Mouse (Mus musculus): ENCODE results near the gene Gal3st3. TPM values are rescaled to one million over a fixed set of nuclear protein-coding genes. Genes with fewer than 3 reads are reported as not detected.
"Not testable (repeated sequence)": the region's sequence is repeated elsewhere in the genome, so short reads cannot be mapped to it uniquely, and the experiment has no call there.

The Gal3st3 gene
- polyA plus RNA-seq, 1 experiment from 2014 or later: 10.3 TPM

DNA sequence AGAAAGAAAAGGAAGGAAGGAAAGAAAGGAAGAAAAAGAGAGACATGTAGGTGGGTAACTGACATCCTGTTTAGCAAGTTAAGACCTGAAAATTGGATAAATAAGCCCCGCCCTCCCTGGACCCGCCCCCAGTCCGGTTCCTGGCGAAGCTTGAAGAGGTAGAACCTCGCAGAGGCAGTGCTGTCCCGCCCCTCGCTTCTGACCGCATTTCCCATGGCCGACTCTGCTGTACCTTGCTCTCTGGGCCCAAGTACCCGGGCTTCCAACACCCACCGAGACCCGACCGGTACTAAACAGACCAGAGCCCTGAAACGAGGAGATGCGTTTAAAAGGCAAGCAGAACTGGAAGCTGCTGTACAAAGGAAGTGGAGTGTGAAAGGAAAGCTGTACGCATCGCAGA lies 25.7 kb downstream of the Gal3st3 start:
- Histone ChIP-seq H3K36me3 (replicated peaks) (no peaks in the 10 kb centered on the region), H3K9me3 (0 out of 2 replicates have a peak, but pooled peaks cover 3% of the 10 kb centered on the region), H3K4me3 (no peak overlapping the region), H3K27ac (no peak overlapping the region), H3K27me3 (ENCODE audit: poor library complexity, severe bottlenecking) (no peaks in the 10 kb centered on the region), H3K4me1 (0 out of 2 replicates have a peak, but pooled peaks cover 4% of the 10 kb centered on the region)
- 63% methylated on average over 17 of the region's 17 CpGs for WGBS
- DNase-seq (ENCODE audit: extremely low spot score, low spot score): no peak

DNA sequence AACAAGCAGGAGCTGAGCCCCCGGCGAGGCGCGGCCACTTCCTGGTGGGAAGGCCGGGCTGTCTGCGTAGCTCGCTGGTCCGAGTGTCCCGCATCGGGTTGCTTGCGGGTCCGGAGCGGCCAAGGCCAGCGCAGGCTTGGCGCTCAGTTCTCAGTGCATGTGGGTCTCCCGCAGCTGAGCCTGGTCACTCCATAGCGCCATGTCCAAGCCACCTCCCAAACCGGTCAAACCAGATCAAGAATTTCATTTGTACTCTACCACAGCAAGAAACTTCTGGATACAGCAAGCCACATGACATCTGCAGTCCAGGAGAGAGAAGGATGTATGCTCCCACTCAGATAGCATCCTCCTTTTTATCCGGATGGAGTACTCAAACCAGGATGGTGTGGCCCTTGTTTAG lies 29.8 kb downstream of the Gal3st3 start:
- Histone ChIP-seq H3K9me3 (no peaks in the 10 kb centered on the region), H3K4me1 (0 out of 2 replicates have a peak, but pooled peaks cover 4% of the 10 kb centered on the region), H3K4me3 (no peak overlapping the region), H3K27me3 (ENCODE audit: poor library complexity, severe bottlenecking) (no peaks in the 10 kb centered on the region), H3K36me3 (replicated peaks) (no peaks in the 10 kb centered on the region), H3K27ac (no peak overlapping the region)
- no peak for DNase-seq (ENCODE audit: extremely low spot score, low spot score)
- WGBS: 81% methylated on average over 19 of the region's 19 CpGs

DNA sequence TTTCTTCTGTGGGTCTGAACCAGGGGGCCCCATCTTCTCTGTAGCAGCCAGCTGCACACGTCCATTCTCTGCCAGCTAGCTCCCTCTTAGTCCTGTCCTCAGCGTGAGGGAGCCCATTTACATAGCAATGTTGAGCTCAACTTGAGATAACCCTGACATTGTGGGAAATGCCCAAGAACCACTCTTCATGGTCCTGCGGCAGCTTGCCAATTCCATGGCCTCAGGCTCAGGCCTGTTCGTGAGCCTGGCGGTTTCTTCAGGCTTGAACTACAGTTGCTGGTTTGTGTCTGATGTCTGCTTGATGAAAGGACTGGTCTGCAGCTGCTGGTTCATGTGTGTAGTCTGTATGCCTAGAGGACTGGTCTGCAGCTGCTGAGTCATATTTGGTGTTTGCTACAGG lies 36.6 kb downstream of the Gal3st3 start:
- no peaks in the 10 kb centered on the region for H3K9me3 ChIP-seq
- H3K27me3 ChIP-seq (ENCODE audit: poor library complexity, severe bottlenecking): no peaks in the 10 kb centered on the region
- no peak overlapping the region for H3K4me3 ChIP-seq
- no peak overlapping the region for H3K27ac ChIP-seq
- peaks cover 4% of the 10 kb centered on the region; the same call in 1 of the 2 replicates for H3K4me1 ChIP-seq
- no peak for DNase-seq (ENCODE audit: extremely low spot score, low spot score)
- no peaks in the 10 kb centered on the region for H3K36me3 ChIP-seq (replicated peaks)
- WGBS: 90% methylated on average over 5 of the region's 5 CpGs

DNA sequence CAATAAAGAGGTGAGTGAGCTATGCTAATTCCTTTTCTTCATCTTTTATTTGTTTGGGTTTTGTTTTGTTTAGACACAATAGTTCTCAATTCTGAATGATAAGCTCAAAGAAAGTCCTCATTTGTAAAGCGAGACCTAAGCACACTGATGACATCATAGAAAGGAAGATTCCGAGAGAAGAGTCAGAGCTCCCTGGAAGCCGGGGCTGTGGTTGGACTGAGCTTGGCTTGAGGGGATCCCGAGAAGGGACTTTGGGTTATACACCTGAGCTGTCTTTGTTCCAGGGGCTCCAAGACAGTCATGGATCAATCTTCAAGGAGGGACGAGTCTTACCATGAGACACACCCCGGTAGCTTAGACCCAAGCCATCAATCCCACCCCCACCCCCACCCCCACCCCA lies 37.3 kb downstream of the Gal3st3 start, which contains the start of gene Catsper1:
Gene Catsper1, plus strand, starts transcription at position 301 of the 400 bp plus-strand sequence.
- no peak within 1 kb of the TSS for H3K4me3 ChIP-seq
- WGBS: 91% methylated on average over 6 of the region's 6 CpGs
- H3K36me3 ChIP-seq (replicated peaks): no peaks in the 10 kb centered on the region
- no peaks in the 10 kb centered on the region for H3K9me3 ChIP-seq
- H3K27me3 ChIP-seq (ENCODE audit: poor library complexity, severe bottlenecking): no peaks in the 10 kb centered on the region
- no peak within 1 kb of the TSS for H3K27ac ChIP-seq
- DNase-seq (ENCODE audit: extremely low spot score, low spot score): no peak
- H3K4me1 ChIP-seq: peaks cover 4% of the 10 kb centered on the region; the same call in 1 of the 2 replicates

DNA sequence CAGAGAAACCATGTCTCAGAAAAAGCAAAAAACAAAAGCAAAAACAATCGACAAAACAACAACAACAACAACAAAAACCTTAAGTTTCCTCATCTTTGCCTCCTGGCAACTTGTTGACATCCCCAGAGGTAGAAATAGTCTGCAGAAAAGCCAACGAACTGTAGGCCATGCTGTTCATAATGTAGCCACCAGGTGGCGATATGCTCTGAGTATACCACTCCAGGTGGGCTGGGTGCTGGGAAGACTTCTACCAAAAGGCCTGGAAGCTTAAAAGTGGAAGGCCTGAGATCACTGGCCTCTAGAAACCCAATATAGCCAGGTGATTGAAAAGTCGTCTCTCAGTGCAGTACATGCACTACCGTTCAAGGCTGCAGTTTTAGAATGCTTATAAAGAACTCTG lies 39.8 kb downstream of the Gal3st3 start:
- H3K9me3 ChIP-seq: no peaks in the 10 kb centered on the region
- H3K4me1 ChIP-seq: peaks cover 4% of the 10 kb centered on the region; the same call in 1 of the 2 replicates
- no peak overlapping the region for H3K4me3 ChIP-seq
- no peaks in the 10 kb centered on the region for H3K27me3 ChIP-seq (ENCODE audit: poor library complexity, severe bottlenecking)
- no peaks in the 10 kb centered on the region for H3K36me3 ChIP-seq (replicated peaks)
- no peak overlapping the region for H3K27ac ChIP-seq
- DNase-seq (ENCODE audit: extremely low spot score, low spot score): peak; percentile 62
- WGBS: 21% methylated on average over 5 of the region's 5 CpGs

DNA sequence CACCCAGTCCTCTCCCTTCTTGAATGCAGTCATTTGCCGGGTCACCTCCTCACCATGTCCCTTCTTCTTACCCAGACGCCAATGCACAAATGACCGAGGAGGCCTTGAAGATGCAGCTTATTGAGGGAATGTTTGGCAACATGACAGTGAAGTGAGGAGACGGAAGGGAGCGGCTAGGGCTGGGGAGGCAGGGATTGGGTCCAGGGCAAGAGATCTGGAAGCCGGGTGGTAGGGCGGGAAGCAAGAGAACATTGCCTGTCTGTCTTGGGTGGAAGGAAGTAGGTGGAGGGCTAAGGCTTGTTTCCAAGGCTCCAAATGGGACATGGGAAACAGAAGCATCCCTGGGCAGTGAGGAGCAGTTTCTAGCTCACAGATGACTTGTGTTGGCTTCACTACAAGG lies 43.2 kb downstream of the Gal3st3 start:
- no peaks in the 10 kb centered on the region for H3K27me3 ChIP-seq (ENCODE audit: poor library complexity, severe bottlenecking)
- WGBS: 86% methylated on average over 7 of the region's 7 CpGs
- H3K27ac ChIP-seq: no peak overlapping the region
- no peaks in the 10 kb centered on the region for H3K4me1 ChIP-seq
- no peak for DNase-seq (ENCODE audit: extremely low spot score, low spot score)
- H3K4me3 ChIP-seq: no peak overlapping the region
- H3K36me3 ChIP-seq (replicated peaks): no peaks in the 10 kb centered on the region
- no peaks in the 10 kb centered on the region for H3K9me3 ChIP-seq

DNA sequence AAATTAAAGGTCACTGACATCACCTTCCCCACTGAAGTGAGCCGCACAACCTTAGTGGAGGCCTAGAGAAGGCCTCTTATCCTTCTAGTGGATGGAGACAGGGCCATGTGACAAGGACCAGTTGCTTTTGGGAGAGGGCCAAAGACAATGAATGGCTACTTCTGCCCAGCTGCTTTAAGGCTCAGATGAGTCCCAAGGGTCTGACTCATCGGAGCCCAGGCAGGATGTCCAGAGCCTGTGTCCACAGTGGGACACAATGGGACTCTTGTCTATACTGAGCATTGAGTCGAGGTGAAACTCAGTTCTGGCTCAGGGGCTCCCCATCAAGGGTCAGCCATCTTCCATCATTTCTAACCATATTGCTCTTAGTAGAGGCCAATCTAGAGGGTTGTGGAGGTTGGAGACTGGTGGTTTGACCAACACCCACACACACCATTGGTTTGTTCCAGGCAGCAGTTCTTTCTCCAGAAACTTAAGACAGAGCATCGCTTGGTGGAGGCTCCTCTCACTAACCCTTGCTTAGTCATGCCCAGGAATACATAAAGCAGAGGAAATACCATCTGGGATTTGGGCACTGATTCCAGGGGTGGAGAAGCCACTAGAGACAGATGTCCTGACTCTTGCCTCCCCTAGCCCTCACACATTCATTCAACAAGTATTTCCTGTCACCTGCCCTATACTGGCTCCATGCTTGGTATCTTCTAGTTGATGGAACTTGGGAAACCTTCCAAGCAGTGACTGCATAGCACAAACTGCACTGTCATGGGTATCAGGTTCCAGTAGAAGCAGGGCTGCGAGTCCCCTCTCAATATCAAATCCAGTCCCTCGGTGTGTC lies 47.4 kb downstream of the Gal3st3 start:
- DNase-seq (ENCODE audit: extremely low spot score, low spot score): no peak
- Histone ChIP-seq H3K9me3 (no peaks in the 10 kb centered on the region), H3K27me3 (ENCODE audit: poor library complexity, severe bottlenecking) (peaks cover 16% of the 10 kb centered on the region), H3K36me3 (replicated peaks) (no peaks in the 10 kb centered on the region), H3K4me1 (peaks cover 11% of the 10 kb centered on the region), H3K27ac (no peak overlapping the region), H3K4me3 (no peak overlapping the region)
- WGBS: 81% methylated on average over 6 of the region's 6 CpGs

DNA sequence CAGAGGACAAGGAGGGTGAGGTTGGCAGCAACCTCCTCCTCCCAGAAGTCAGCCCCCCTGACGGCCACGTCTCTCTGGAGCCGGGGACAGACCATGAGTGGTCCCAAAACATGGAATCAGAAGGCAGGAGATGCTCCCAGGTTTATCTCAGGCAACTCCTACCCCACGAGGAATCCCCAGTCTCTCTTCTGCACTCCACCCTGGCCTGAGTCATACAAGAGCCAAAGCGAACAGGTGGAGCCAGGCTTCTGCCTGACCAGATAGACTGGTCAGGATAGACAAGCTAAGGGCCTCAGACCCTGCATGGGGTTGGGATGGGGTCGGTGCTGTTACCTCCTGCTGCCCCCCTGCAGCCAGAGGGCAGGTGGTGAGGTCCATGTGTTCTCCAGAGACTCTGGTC lies 49.9 kb downstream of the Gal3st3 start:
- no peak for DNase-seq (ENCODE audit: extremely low spot score, low spot score)
- Histone ChIP-seq H3K27me3 (ENCODE audit: poor library complexity, severe bottlenecking) (peaks cover 18% of the 10 kb centered on the region), H3K4me1 (peaks cover 11% of the 10 kb centered on the region), H3K36me3 (replicated peaks) (no peaks in the 10 kb centered on the region), H3K9me3 (no peaks in the 10 kb centered on the region), H3K27ac (peak overlapping the region; percentile 8; the same call in 1 of the 2 replicates), H3K4me3 (0 out of 2 replicates have a peak overlapping the region, but pooled peaks have one; percentile 54)
- WGBS: 78% methylated on average over 6 of the region's 6 CpGs

DNA sequence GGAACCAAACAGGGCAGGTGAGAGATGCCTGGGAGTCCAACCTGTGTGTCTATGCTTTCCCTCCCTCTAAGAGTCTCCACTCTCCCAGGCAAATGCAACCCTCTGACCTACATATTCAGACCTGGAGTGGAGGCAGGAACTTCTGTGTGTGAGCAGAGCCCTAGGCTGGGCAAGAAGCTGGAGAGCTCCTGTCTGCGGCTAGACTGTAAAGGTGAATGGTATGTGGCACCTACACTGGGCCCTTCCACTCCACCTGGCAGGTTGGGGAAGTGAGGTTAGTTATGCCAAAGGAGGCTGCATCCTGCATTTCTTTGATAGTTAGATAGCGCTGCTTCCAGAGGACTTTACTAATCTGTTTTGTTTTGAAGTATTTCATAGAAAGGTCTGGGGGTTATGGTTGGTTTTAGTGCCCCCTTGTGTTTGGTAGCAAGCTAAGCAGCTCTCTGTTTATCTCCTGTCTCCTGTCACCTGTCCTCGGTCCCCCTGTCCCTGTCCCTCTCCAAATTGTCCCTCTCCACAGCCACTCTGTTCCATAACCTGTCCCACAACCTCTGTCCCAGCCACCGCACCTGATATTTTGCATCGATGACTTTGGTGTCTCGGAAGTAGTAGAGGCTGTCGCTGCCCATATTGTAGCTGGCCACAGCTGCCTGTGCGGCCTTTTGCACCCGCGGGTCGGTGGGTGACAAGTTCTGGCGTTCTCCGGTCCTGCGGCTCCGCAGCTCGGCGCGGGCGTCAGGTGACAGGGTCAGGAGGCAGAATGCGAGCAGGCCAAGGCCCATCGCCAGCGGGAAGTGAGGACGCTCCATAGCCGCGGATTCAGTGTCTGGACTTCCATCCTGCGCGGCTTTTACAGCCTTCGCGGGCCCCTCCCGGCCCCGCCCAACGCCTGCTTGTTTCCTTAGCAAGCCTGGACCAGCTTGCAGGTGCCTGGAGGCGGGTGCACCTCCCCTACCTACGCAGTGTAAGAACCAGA lies 50.7 kb downstream of the Gal3st3 start:
- Histone ChIP-seq H3K27ac (peak overlapping the region; percentile 65), H3K9me3 (no peaks in the 10 kb centered on the region), H3K4me1 (peaks cover 11% of the 10 kb centered on the region), H3K36me3 (replicated peaks) (no peaks in the 10 kb centered on the region), H3K27me3 (ENCODE audit: poor library complexity, severe bottlenecking) (peaks cover 18% of the 10 kb centered on the region), H3K4me3 (peak overlapping the region; percentile 54)
- WGBS: 6% methylated on average over 34 of the region's 34 CpGs
- peak; percentile 26 for DNase-seq (ENCODE audit: extremely low spot score, low spot score)

DNA sequence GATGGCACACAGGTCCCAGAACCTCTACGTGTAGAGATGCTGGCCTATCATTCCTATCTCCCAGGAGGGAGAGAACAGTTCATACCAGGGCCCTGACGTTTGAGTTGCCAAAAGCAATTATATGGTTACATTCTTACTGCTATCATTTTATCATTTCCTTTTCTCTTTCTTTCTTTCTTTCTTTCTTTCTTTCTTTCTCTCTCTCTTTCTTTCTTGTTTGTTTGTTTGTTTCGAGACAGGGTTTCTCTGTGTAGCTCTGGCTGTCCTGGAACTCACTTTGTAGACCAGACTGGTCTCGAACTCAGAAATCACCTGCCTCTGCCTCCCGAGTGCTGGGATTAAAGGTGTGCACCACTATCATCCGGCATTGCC lies 51.4 kb downstream of the Gal3st3 start, which contains the start of gene Cst6:
Gene Cst6, minus strand, starts transcription at position 73 of the 372 bp plus-strand sequence.
- Histone ChIP-seq H3K4me3 (peak within 1 kb of the TSS; percentile 54), H3K27ac (peak within 1 kb of the TSS; percentile 65), H3K4me1 (peaks cover 11% of the 10 kb centered on the region), H3K27me3 (ENCODE audit: poor library complexity, severe bottlenecking) (peaks cover 18% of the 10 kb centered on the region)
- not testable (repeated sequence) for H3K36me3 ChIP-seq (replicated peaks); H3K9me3 ChIP-seq; DNase-seq (ENCODE audit: extremely low spot score, low spot score)
- 68% methylated on average over 6 of the region's 6 CpGs for WGBS

DNA sequence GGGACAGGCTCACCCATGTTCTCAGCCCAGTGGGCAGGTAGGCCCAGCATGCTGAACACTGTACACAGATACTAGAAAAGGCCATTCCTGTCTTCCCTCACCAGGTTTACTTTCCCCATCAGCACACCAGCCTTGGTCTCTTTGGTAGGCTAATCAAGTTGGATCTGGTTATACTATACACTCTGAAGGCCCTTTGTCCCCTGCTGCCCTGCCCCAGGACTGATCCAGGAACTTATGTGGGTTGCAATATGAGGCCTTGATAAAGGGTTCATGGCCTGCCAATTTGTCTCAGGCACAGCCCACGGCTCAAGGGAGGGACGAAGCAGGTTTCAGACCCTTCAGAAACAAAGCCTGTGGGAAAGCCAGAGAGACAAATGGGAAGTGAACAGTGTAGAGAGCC lies 55.5 kb downstream of the Gal3st3 start:
- Histone ChIP-seq H3K36me3 (replicated peaks) (no peaks in the 10 kb centered on the region), H3K9me3 (no peaks in the 10 kb centered on the region), H3K27me3 (ENCODE audit: poor library complexity, severe bottlenecking) (peaks cover 18% of the 10 kb centered on the region), H3K4me1 (peaks cover 8% of the 10 kb centered on the region), H3K27ac (no peak overlapping the region), H3K4me3 (no peak overlapping the region)
- WGBS: 89% methylated on average over 2 of the region's 2 CpGs
- no peak for DNase-seq (ENCODE audit: extremely low spot score, low spot score)

DNA sequence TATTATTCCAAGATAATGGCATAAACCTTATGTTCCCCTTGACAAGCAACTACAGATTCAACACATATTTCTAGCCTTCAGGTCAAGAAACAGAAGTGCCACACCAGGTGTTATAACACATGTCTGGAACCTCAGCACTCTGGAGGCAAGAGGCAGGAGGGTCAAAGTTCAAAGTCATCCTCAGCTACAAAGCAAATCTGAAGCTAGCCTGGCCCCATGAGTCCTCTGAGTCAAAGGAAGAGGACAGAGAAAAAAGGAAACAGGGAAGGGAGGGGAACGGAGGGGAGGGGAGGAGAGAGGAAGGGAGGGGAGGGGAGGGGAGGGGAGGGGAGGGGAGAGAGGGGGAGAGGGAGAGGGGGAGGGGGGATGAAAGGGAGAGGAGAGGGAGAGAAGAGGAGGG lies 57.9 kb downstream of the Gal3st3 start:
- Histone ChIP-seq H3K27ac (no peak overlapping the region), H3K9me3 (no peaks in the 10 kb centered on the region), H3K4me1 (no peaks in the 10 kb centered on the region), H3K36me3 (replicated peaks) (peaks cover 4% of the 10 kb centered on the region; the same call in 1 of the 2 replicates), H3K4me3 (no peak overlapping the region), H3K27me3 (ENCODE audit: poor library complexity, severe bottlenecking) (no peaks in the 10 kb centered on the region)
- WGBS: no CpG with 5 or more reads among the region's 1 CpGs
- no peak for DNase-seq (ENCODE audit: extremely low spot score, low spot score)
